Mouse (Mus musculus): ENCODE data around the gene Fam71b.

- TF ChIP-seq CTCF (IDR thresholded peaks at IDR 0.05; ENCODE audit: control insufficient read depth, insufficient read depth, insufficient replicate concordance, low read depth, low read length) (no peak), POLR2A (IDR thresholded peaks at IDR 0.05; ENCODE audit: control insufficient read depth, low read depth, low read length) (no peak)
These were observed 10.4 kb downstream of the Fam71b start for GRCm38 (mm10) chr11:46406721-46407120.

All from testis, adult 2 months (tissue).